Mouse (Mus musculus): ENCODE data around the gene Gm20388.

The Gm20388 gene

DNA sequence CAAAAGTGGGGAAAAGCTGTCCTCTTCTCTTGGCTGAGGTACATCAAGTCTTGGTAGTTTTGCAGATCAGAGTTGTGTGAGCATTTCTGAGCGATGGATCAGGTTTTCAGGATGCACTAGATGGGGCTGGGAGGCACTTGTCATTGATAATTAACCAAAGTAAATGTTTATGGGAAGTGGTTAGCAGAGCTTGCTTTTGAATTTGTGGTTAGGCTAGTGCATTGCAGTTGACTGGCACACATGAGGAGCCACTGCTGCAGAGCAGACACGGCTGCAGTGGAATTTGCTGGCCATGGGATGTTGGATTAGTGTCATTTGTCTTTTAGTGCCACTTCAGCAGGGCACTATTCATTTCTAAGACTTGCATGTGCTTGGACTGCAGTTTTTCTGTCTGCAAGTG is 3.5 kb downstream of the Gm20388 start:
- no peak for DNase-seq (ENCODE audit: extremely low spot score, low read depth, low spot score)

GRCm38 (mm10) chr8:119915298-119915697 is 4.7 kb downstream of the Gm20388 start:
- no peak for DNase-seq (ENCODE audit: extremely low spot score, low read depth, low spot score)

GRCm38 (mm10) chr8:119916237-119916892 is 5.7 kb downstream of the Gm20388 start:
- DNase-seq (ENCODE audit: extremely low spot score, low read depth, low spot score), result no peak

DNA sequence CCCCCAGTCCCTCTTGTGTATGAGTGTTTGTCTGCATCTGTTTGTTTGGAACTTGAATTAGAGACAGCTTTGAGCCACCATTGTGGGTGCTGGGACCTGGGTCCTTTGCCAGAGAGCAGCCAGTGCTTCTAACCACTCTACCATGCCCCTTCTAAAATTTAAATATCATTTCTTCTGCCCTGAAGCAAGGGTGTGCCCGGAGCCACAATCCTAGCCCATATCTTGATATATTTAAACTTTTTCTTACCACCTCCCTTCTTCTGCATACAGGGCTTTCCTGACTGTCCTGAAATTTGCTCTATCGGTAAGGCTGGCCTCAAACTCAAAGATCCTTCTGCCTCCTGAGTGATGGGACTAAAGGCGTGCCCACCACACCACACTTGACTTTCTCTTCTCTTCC is 6.8 kb downstream of the Gm20388 start:
- no peak for DNase-seq (ENCODE audit: extremely low spot score, low read depth, low spot score)

DNA sequence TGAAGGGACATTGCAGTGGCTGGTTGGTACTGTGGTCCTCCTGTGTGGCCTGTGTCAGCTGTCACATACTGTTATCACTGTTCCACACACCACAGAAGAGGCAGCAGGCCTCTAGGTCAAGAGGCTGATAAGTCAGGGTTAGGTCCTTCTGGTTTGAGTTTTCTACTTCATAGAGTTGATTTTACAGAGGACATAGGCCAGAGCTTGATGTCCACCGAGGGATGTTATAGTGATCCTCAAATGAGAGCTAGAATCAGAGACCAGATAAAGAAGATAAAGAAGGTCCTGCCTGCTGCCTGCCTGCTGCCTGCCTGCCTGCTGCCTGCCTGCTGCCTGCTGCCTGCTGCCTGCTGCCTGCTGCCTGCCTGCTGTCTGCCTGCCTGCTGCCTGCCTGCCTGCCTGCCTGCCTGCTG is 7.5 kb downstream of the Gm20388 start:
- no peak for DNase-seq (ENCODE audit: extremely low spot score, low read depth, low spot score)

GRCm38 (mm10) chr8:119923259-119923658 is 12.6 kb downstream of the Gm20388 start:
- no peak for DNase-seq (ENCODE audit: extremely low spot score, low read depth, low spot score)

DNA sequence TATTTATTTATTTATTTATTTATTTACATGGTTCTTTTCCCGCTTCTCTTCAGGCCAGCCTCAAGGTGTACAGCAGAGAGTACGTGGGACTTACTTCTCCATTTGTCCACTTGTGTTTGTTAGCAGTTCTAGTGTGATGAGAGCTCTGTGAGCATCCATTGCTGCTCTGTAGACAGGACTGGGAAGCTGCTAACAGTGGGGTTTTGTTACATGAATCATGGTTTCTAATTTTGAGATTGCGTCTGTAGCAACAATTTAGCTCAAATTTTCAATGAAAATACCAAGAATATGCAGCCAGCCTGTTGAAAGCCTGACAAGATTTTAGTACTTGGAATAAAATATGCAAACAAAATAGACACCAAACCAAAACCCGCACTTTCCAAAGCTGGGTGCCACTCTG is 14.8 kb downstream of the Gm20388 start:
- DNase-seq (ENCODE audit: extremely low spot score, low read depth, low spot score), result no peak

- no peak for DNase-seq (ENCODE audit: extremely low spot score, low read depth, low spot score)
Measured at GRCm38 (mm10) chr8:119926474-119926873, 15.8 kb downstream of the Gm20388 start.

DNA sequence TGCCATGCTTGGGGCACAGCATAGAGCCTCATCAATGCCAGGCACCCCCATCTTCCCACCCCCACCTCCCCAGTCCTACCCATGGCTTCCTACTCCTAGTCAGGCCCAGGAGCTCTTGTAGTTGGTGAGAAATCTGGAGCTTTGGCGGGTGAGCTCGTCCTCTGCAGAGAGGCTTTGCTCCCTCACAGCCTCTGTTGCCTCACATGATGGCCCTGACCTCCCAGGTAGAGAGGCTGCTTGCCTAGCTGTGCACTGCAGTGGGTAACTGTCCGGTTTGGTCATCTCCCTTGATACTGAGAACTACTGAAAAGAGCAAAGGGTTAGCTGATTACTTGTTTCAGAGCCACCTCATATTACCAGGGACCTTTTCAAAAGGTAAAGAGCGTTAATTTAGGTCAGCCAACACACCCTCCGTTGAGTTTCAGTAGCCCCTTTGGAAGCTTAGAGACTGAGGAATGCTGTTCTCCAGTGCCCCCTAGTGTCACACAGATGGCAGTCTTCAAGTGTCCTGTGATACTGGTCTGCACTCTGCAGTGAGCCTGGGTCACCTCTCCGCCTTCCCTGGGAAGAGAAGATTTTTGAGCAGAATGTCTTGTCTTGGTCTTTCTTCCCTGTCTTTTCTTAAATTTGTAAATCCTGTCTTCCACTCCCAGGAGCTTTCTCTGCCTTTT is 16.9 kb downstream of the Gm20388 start:
- DNase-seq (ENCODE audit: extremely low spot score, low read depth, low spot score), result no peak

- DNase-seq (ENCODE audit: extremely low spot score, low read depth, low spot score), result no peak
Measured at GRCm38 (mm10) chr8:119931317-119931716, 20.7 kb downstream of the Gm20388 start.

DNA sequence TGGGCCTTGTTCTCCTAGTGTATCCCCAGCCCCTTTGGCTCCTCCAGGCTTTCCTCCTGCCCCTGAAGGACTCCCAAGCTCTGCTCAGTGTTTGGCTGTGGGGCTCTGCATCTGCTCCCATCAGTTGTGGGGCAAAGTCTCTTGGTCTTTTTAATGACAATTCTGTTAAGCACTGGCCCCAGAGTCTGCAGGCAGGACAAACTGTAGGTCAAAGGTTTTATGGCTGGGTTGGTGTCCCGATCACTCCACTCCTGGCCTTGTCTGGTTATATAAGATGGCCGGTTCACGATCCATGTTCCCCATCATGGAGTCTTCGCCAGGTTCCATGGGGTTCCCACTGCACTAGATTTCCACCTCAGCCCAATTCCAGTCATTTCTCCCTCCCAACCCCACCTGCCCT is 23.0 kb downstream of the Gm20388 start:
- no peak for DNase-seq (ENCODE audit: extremely low spot score, low read depth, low spot score)

GRCm38 (mm10) chr8:119935541-119935940 is 24.9 kb downstream of the Gm20388 start:
- DNase-seq (ENCODE audit: extremely low spot score, low read depth, low spot score), result no peak

DNA sequence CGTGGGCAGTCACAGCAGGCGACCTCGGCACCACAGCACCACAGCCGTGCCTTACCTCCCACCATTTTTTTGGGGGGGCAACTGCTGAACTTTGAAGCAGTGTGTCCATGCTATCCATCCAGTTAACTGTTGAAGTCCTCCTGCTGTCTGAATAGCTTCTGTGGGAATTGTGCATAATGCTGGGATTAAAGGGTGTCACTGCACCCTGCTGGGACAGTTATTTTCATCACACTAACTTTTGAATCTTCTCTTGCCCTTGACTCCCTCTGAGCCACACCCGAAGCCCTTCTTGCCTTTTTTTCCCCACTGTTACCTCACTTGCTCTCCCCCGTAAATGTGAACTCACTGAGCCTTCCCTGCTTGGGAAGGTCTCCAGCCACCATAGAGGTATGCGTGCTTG is 27.8 kb downstream of the Gm20388 start:
- no peak for DNase-seq (ENCODE audit: extremely low spot score, low read depth, low spot score)

- no peak for DNase-seq (ENCODE audit: extremely low spot score, low read depth, low spot score)
Measured at GRCm38 (mm10) chr8:119939336-119939735, 28.7 kb downstream of the Gm20388 start.

DNA sequence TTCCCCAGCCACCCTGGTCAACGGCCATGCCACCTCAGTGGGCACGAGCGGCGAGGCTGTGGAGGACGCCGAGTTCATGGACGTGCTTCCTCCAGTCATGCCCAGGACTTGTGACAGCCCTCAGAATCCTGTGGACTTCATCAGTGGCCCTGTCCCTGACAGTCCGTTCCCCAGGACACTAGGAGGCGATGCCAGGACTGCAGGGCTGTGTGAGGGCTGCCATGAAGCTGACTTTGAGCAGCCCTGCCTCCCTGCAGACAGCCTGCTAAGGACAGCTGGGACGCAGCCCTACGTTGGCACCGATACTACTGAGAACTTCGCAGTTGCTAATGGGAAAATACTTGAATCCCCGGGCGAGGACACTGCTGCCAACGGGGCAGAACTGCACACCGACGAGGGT is 30.8 kb downstream of the Gm20388 start:
- no peak for DNase-seq (ENCODE audit: extremely low spot score, low read depth, low spot score)

GRCm38 (mm10) chr8:119943616-119944015 is 33.0 kb downstream of the Gm20388 start:
- DNase-seq (ENCODE audit: extremely low spot score, low read depth, low spot score), result no peak

GRCm38 (mm10) chr8:119944096-119944811 is 33.6 kb downstream of the Gm20388 start:
- peak; percentile 46 for DNase-seq (ENCODE audit: extremely low spot score, low read depth, low spot score)

DNA sequence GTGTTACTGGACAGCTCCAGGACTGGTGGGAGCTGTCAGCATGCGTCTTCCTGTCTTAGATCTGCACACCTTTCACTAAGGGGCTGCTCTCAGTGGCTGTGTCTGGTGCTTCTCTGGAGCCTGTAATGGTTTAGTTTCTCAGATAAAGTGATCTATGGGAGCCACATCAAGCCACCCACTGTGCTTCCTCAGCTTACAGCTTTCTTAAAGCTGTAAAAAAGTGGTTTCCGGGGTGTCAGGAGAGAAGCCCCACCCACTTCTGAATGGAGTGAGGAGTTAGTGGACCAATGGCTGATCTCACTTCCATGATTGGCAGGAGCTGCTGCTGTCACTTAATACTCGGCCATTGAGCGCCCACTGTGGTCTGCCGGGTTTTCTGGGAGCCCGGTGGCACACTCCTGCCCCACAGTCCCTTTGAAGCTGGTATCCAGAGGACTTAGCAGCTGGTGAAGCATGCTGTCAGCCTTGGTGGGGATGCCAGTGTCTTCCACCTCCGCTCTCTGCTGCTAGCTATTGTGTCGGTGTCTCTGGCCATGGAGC is 35.8 kb downstream of the Gm20388 start:
- DNase-seq (ENCODE audit: extremely low spot score, low read depth, low spot score), result no peak

GRCm38 (mm10) chr8:119947653-119948052 is 37.0 kb downstream of the Gm20388 start:
- no peak for DNase-seq (ENCODE audit: extremely low spot score, low read depth, low spot score)

GRCm38 (mm10) chr8:119948340-119948739 is 37.7 kb downstream of the Gm20388 start:
- no peak for DNase-seq (ENCODE audit: extremely low spot score, low read depth, low spot score)

- no peak for DNase-seq (ENCODE audit: extremely low spot score, low read depth, low spot score)
Measured at GRCm38 (mm10) chr8:119952282-119952681, 41.6 kb downstream of the Gm20388 start.

- no peak for DNase-seq (ENCODE audit: extremely low spot score, low read depth, low spot score)
Measured at GRCm38 (mm10) chr8:119952747-119953146, 42.1 kb downstream of the Gm20388 start.
